Mouse (Mus musculus) ES-Bruce4 (cell line): ENCODE results near the gene Ndufa1.

Experiments used
- CTCF ChIP-seq: IDR thresholded peaks from one replicate; pipeline ENCODE4 v1.8.1; 2011; ENCODE audit warnings: low read depth, low read length
- EP300 ChIP-seq: IDR thresholded peaks from 2 replicates; pipeline ENCODE4 v1.6.1; 2011; ENCODE audit warnings: low read depth, low read length; ENCODE audit not compliant: insufficient read depth
- POLR2A ChIP-seq: IDR thresholded peaks from one replicate; pipeline ENCODE4 v1.8.1; 2011; ENCODE audit warnings: low read length; ENCODE audit not compliant: insufficient read depth

- no peak for TF ChIP-seq POLR2A
- TF ChIP-seq CTCF, result no peak
- no peak for TF ChIP-seq EP300
Observed at GRCm38 (mm10) chrX:37210941-37211340, 20.0 kb upstream of the Ndufa1 start, which contains the start of gene Gm9.
